Mouse (Mus musculus): ENCODE results near the gene Vcam1. TPM values are rescaled to one million over a fixed set of nuclear protein-coding genes. Genes with fewer than 3 reads are reported as not detected.

Gene Vcam1
- total RNA-seq (2021), result 10 to 100 TPM; 27.9 to 29.8 TPM

- DNase-seq, result peak; percentile 47
- intact Hi-C loops (cut with DNase I), result no loop called here
These were observed at the start of gene Vcam1 for GRCm38 (mm10) chr3:116129259-116129738. Gene Vcam1 (minus strand): TSS chr3:116129688.

- intact Hi-C loops (cut with DNase I), result no loop called here
- no peak for DNase-seq
These were observed 45.6 kb upstream of the Vcam1 start for GRCm38 (mm10) chr3:116175106-116175505.

- intact Hi-C loops (cut with DNase I), result no loop called here
- no peak for DNase-seq
These were observed 42.0 kb upstream of the Vcam1 start for GRCm38 (mm10) chr3:116171461-116171860.

- no peak for DNase-seq
- intact Hi-C loops (cut with DNase I), result no loop called here
These were observed 38.6 kb upstream of the Vcam1 start for GRCm38 (mm10) chr3:116168056-116168455.

GRCm38 (mm10) chr3:116166296-116166695 lies 36.8 kb upstream of the Vcam1 start:
- DNase-seq, result no peak
- intact Hi-C loops (cut with DNase I), result no loop called here

- intact Hi-C loops (cut with DNase I), result no loop called here
- DNase-seq, result no peak
These were observed 35.5 kb upstream of the Vcam1 start for GRCm38 (mm10) chr3:116165030-116165429.

- intact Hi-C loops (cut with DNase I), result no loop called here
- DNase-seq, result no peak
These were observed 34.0 kb upstream of the Vcam1 start for GRCm38 (mm10) chr3:116163517-116163916.

GRCm38 (mm10) chr3:116162097-116162666 lies 32.7 kb upstream of the Vcam1 start:
- intact Hi-C loops (cut with DNase I), result no loop called here
- no peak for DNase-seq

- DNase-seq, result no peak
- intact Hi-C loops (cut with DNase I), result no loop called here
These were observed 29.9 kb upstream of the Vcam1 start for GRCm38 (mm10) chr3:116159376-116159775.

- DNase-seq, result no peak
- intact Hi-C loops (cut with DNase I), result no loop called here
These were observed 28.0 kb upstream of the Vcam1 start for GRCm38 (mm10) chr3:116157447-116157990.

- no peak for DNase-seq
- intact Hi-C loops (cut with DNase I), result no loop called here
These were observed 20.7 kb upstream of the Vcam1 start for GRCm38 (mm10) chr3:116150056-116150632.

- intact Hi-C loops (cut with DNase I), result no loop called here
- no peak for DNase-seq
These were observed 19.6 kb upstream of the Vcam1 start for GRCm38 (mm10) chr3:116149096-116149495.

- intact Hi-C loops (cut with DNase I), result no loop called here
- DNase-seq, result no peak
These were observed 19.2 kb upstream of the Vcam1 start for GRCm38 (mm10) chr3:116148676-116149075.

GRCm38 (mm10) chr3:116141226-116141625 lies 11.7 kb upstream of the Vcam1 start:
- DNase-seq, result no peak
- intact Hi-C loops (cut with DNase I), result no loop called here

- intact Hi-C loops (cut with DNase I), result no loop called here
- DNase-seq, result no peak
These were observed 9.5 kb upstream of the Vcam1 start for GRCm38 (mm10) chr3:116139000-116139399.

GRCm38 (mm10) chr3:116138081-116138480 lies 8.6 kb upstream of the Vcam1 start:
- no peak for DNase-seq
- intact Hi-C loops (cut with DNase I), result no loop called here

- intact Hi-C loops (cut with DNase I), result no loop called here
- no peak for DNase-seq
These were observed 3.9 kb upstream of the Vcam1 start for GRCm38 (mm10) chr3:116133363-116133762.

GRCm38 (mm10) chr3:116130711-116131110 lies 1.2 kb upstream of the Vcam1 start:
- DNase-seq, result no peak
- intact Hi-C loops (cut with DNase I), result no loop called here

GRCm38 (mm10) chr3:116129841-116130595 lies 530 bp upstream of the Vcam1 start:
- intact Hi-C loops (cut with DNase I), result no loop called here
- no peak for DNase-seq

- intact Hi-C loops (cut with DNase I), result no loop called here
- DNase-seq, result no peak
These were observed 930 bp downstream of the Vcam1 start for GRCm38 (mm10) chr3:116128311-116129204.

GRCm38 (mm10) chr3:116127836-116128235 lies 1.7 kb downstream of the Vcam1 start:
- intact Hi-C loops (cut with DNase I), result no loop called here

More at GRCm38 (mm10) chr3:116127836-116128235, 1.7 kb downstream of the Vcam1 start:
- DNase-seq, result no peak

Measured in left cerebral cortex, postnatal 4 days (tissue).